Mouse (Mus musculus): ENCODE results near the gene Drc3. TPM values are rescaled to one million over a fixed set of nuclear protein-coding genes. Genes with fewer than 3 reads are reported as not detected.
"Not testable (repeated sequence)": the region's sequence is repeated elsewhere in the genome, so short reads cannot be mapped to it uniquely, and the experiment has no call there.

The Drc3 gene
- polyA plus RNA-seq, 1 experiment from 2014 or later = 2.4 TPM

GRCm38 (mm10) chr11:60427628-60428027 lies 74.5 kb downstream of the Drc3 start:
- Histone ChIP-seq H3K4me2 (no peak overlapping the region), H3K4me1 (0 out of 2 replicates have a peak, but pooled peaks cover 2% of the 10 kb centered on the region)

GRCm38 (mm10) chr11:60433501-60433900 lies 80.4 kb downstream of the Drc3 start:
- peaks cover 94% of the 10 kb centered on the region for H3K36me3 ChIP-seq
- no peak for ATAC-seq (ENCODE audit: extremely low read depth, insufficient number of reproducible peaks, low FRiP score, low TSS enrichment)
- no peak overlapping the region for H3K27ac ChIP-seq (replicated peaks)
- no peak overlapping the region for H3K9ac ChIP-seq
- H3K27me3 ChIP-seq (replicated peaks) = no peaks in the 10 kb centered on the region
- H3K4me1 ChIP-seq = no peaks in the 10 kb centered on the region
- H3K4me3 ChIP-seq = no peak overlapping the region
- no peak overlapping the region for H3K4me2 ChIP-seq
- H3K9me3 ChIP-seq = no peaks in the 10 kb centered on the region

More at GRCm38 (mm10) chr11:60427628-60428027, 74.5 kb downstream of the Drc3 start:
- Histone ChIP-seq H3K9ac (no peak overlapping the region), H3K4me3 (no peak overlapping the region), H3K9me3 (no peaks in the 10 kb centered on the region), H3K27ac (replicated peaks) (no peak overlapping the region), H3K27me3 (replicated peaks) (no peaks in the 10 kb centered on the region), H3K36me3 (peaks cover 74% of the 10 kb centered on the region)
- ATAC-seq (ENCODE audit: extremely low read depth, insufficient number of reproducible peaks, low FRiP score, low TSS enrichment) = no peak
- WGBS = 82% methylated on average over 3 of the region's 3 CpGs

GRCm38 (mm10) chr11:60435133-60435532 lies 82.0 kb downstream of the Drc3 start:
- no peaks in the 10 kb centered on the region for H3K4me1 ChIP-seq
- WGBS = 83% methylated on average over 1 of the region's 1 CpGs

GRCm38 (mm10) chr11:60436618-60437017 lies 83.5 kb downstream of the Drc3 start:
- Histone ChIP-seq H3K27me3 (replicated peaks) (no peaks in the 10 kb centered on the region), H3K4me1 (no peaks in the 10 kb centered on the region), H3K9ac (no peak overlapping the region), H3K4me2 (no peak overlapping the region), H3K27ac (replicated peaks) (no peak overlapping the region), H3K9me3 (no peaks in the 10 kb centered on the region), H3K36me3 (peaks cover 94% of the 10 kb centered on the region), H3K4me3 (no peak overlapping the region)
- ATAC-seq (ENCODE audit: extremely low read depth, insufficient number of reproducible peaks, low FRiP score, low TSS enrichment) = no peak
- 77% methylated on average over 3 of the region's 3 CpGs for WGBS

More at GRCm38 (mm10) chr11:60435133-60435532, 82.0 kb downstream of the Drc3 start:
- H3K4me3 ChIP-seq = no peak overlapping the region
- H3K9me3 ChIP-seq = no peaks in the 10 kb centered on the region
- H3K9ac ChIP-seq = no peak overlapping the region
- H3K36me3 ChIP-seq = peaks cover 94% of the 10 kb centered on the region
- H3K27me3 ChIP-seq (replicated peaks) = no peaks in the 10 kb centered on the region
- no peak for ATAC-seq (ENCODE audit: extremely low read depth, insufficient number of reproducible peaks, low FRiP score, low TSS enrichment)
- H3K4me2 ChIP-seq = no peak overlapping the region
- H3K27ac ChIP-seq (replicated peaks) = no peak overlapping the region

GRCm38 (mm10) chr11:60439621-60440020 lies 86.5 kb downstream of the Drc3 start:
- H3K4me2 ChIP-seq; H3K9ac ChIP-seq; H3K27me3 ChIP-seq (replicated peaks); H3K4me1 ChIP-seq; ATAC-seq (ENCODE audit: extremely low read depth, insufficient number of reproducible peaks, low FRiP score, low TSS enrichment); H3K9me3 ChIP-seq; H3K27ac ChIP-seq (replicated peaks); H3K4me3 ChIP-seq: not testable (repeated sequence)
- WGBS = 23% methylated on average over 1 of the region's 1 CpGs
- H3K36me3 ChIP-seq = peaks cover 97% of the 10 kb centered on the region

- Histone ChIP-seq H3K27me3 (replicated peaks) (no peaks in the 10 kb centered on the region), H3K4me3 (no peak overlapping the region), H3K9ac (no peak overlapping the region), H3K27ac (replicated peaks) (no peak overlapping the region), H3K36me3 (peaks cover 93% of the 10 kb centered on the region), H3K4me2 (no peak overlapping the region), H3K4me1 (no peaks in the 10 kb centered on the region), H3K9me3 (no peaks in the 10 kb centered on the region)
- WGBS = 44% methylated on average over 7 of the region's 7 CpGs
- no peak for ATAC-seq (ENCODE audit: extremely low read depth, insufficient number of reproducible peaks, low FRiP score, low TSS enrichment)
Measured at GRCm38 (mm10) chr11:60440176-60440575, 87.0 kb downstream of the Drc3 start.

GRCm38 (mm10) chr11:60442896-60443295 lies 89.8 kb downstream of the Drc3 start:
- Histone ChIP-seq H3K27me3 (replicated peaks) (no peaks in the 10 kb centered on the region), H3K36me3 (peaks cover 68% of the 10 kb centered on the region), H3K4me2 (no peak overlapping the region), H3K4me1 (no peaks in the 10 kb centered on the region), H3K9me3 (no peaks in the 10 kb centered on the region), H3K4me3 (no peak overlapping the region), H3K9ac (no peak overlapping the region), H3K27ac (replicated peaks) (no peak overlapping the region)
- no peak for ATAC-seq (ENCODE audit: extremely low read depth, insufficient number of reproducible peaks, low FRiP score, low TSS enrichment)
- 83% methylated on average over 6 of the region's 6 CpGs for WGBS

Other genes starting within 250 kb of the Drc3 start
- 16.1 and 18.2 TPM in 2 replicates for gene Rai1, start 248.3 kb upstream of the Drc3 start, polyA plus RNA-seq (2015; fragmentation: Nextera tagmentation; extraction: Ambion mirVana)
- gene Srebf1, start 130.7 kb upstream of the Drc3 start, polyA plus RNA-seq (2015; fragmentation: Nextera tagmentation; extraction: Ambion mirVana) = 34.4 and 41.8 TPM in 2 replicates
- 27.5 and 28.7 TPM in 2 replicates for gene Tom1l2, start 424 bp upstream of the Drc3 start, polyA plus RNA-seq (2015; fragmentation: Nextera tagmentation; extraction: Ambion mirVana)
- 15.1 and 17.6 TPM in 2 replicates for gene Gid4, start 63.8 kb downstream of the Drc3 start, polyA plus RNA-seq (2015; fragmentation: Nextera tagmentation; extraction: Ambion mirVana)
- 50.2 and 54.0 TPM in 2 replicates for gene Atpaf2, start 65.1 kb downstream of the Drc3 start, polyA plus RNA-seq (2015; fragmentation: Nextera tagmentation; extraction: Ambion mirVana)
- gene Drg2, start 101.3 kb downstream of the Drc3 start, polyA plus RNA-seq (2015; fragmentation: Nextera tagmentation; extraction: Ambion mirVana) = 70.9 and 72.3 TPM in 2 replicates
- 0.03 and 0.05 TPM in 2 replicates for gene Myo15, start 116.0 kb downstream of the Drc3 start, polyA plus RNA-seq (2015; fragmentation: Nextera tagmentation; extraction: Ambion mirVana)
- gene Alkbh5, start 183.1 kb downstream of the Drc3 start, polyA plus RNA-seq (2015; fragmentation: Nextera tagmentation; extraction: Ambion mirVana) = 32.1 and 35.8 TPM in 2 replicates